Mouse (Mus musculus): ENCODE data around the gene Ncoa1.

DNA sequence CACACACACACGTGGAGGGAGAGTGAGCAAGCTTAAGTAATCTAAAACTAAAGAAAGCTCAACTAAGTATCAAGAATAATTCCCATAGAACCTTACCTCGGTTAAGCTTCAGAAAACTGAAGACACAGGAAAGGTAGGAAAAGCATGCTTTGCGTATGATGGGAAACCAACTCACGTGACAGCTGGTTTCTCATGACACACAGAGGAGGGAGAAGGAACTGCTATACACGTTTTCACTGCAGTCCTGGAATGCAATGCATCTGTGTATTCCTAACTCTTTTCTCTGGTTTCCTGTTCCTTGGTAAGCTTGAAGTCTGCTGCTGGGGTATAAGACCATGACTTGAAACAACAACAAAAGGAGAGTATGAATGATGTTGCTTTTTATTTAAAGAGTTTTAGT lies 86.3 kb downstream of the Ncoa1 start:
- TF ChIP-seq TAL1 (conservative IDR thresholded peaks at IDR 0.05; ENCODE audit: low read depth, low read length) (no peak), CTCF (IDR thresholded peaks at IDR 0.05; ENCODE audit: low read depth, low read length) (no peak), GATA2 (IDR thresholded peaks at IDR 0.05; ENCODE audit: borderline replicate concordance, low read depth, low read length) (no peak), GATA1 (IDR thresholded peaks at IDR 0.05; ENCODE audit: borderline replicate concordance, low read length) (no peak)

Measured in G1E (cell line).